Mouse (Mus musculus) thymus, postnatal 25 days (tissue): ENCODE data around the gene Pgap1.

ENCODE experiments used
- DNase-seq: peaks from one replicate; pipeline ENCODE4 v3.0.0; 2022

Gene Pgap1

DNA sequence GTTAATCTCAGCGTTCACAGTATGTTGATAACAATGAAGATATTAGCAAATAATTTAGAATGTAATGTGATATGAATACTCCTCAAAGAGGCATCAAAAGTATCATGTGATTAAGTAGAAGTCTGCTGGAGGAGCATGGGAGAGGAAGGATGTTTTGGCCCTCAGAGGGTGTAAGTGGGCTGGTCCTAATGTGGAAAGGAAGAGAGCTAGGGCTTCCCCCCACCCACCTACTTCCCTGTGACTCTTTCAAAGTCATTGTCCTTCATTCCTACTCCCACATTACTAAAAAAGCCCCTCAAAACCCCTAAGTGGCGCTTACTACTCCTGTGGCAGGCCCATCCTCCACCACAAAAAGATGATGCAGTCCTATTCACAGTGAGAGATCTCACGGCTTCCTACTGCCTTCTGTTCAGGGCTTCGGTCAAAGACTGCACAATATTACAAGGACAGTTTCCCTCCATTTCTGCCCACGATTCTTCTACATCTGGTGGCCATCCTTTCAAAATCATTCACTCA, 37.4 kb downstream of the Pgap1 start:
- no peak for DNase-seq

GRCm38 (mm10) chr1:54513836-54514235, 43.6 kb downstream of the Pgap1 start:
- peak; percentile 20 for DNase-seq

- DNase-seq: no peak
Observed at GRCm38 (mm10) chr1:54498496-54498895, 59.0 kb downstream of the Pgap1 start.

DNA sequence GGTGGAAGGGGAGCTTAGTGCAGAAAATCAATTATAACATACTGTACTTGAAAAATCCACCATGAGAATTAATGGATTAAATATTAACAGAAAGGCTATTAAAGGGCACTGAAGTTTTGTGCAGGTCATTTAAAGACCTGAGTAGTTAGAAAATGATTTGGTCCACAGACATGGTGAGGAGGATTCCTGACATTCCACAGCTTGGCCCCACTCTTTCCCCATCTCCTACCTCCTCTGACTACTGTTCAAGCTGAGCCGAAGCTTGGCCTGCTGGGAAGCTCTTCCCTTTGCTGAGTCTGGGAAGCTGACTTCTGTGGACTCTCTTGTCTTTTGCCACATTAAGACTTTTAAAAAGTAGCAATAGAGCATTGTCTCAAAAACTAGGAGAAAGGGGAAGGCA, 61.2 kb downstream of the Pgap1 start:
- no peak for DNase-seq

DNA sequence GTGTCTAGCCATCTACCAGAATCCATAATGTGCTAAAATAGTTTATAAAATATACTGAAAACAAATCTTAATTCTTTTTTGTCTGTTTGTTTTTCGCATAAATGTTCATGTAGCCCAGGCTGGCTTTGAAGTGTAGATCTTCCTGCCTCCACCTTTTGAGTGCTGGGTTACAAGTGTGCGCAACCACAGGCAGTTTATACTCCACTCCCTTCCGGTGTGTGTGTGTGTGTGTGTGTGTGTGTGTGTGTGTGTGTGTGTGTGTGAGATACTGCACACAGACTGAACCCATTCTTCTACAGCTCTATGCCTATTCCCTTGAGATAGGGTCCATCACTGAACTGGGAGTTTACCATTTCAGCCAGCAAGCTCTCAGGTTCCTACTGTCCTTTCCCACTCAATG, 64.0 kb downstream of the Pgap1 start:
- peak; percentile 71 for DNase-seq

GRCm38 (mm10) chr1:54492435-54492841, 65.0 kb downstream of the Pgap1 start:
- peak; percentile 84 for DNase-seq

- no peak for DNase-seq
Observed at GRCm38 (mm10) chr1:54484744-54485420, 72.6 kb downstream of the Pgap1 start.

GRCm38 (mm10) chr1:54480491-54480890, 77.0 kb downstream of the Pgap1 start:
- DNase-seq: no peak

GRCm38 (mm10) chr1:54468662-54469061, 88.8 kb downstream of the Pgap1 start:
- DNase-seq: no peak

- DNase-seq: no peak
Observed at GRCm38 (mm10) chr1:54467366-54467765, 90.1 kb downstream of the Pgap1 start.

GRCm38 (mm10) chr1:54452116-54452515, 105.4 kb downstream of the Pgap1 start:
- no peak for DNase-seq

- no peak for DNase-seq
Observed at GRCm38 (mm10) chr1:54448833-54449232, 108.7 kb downstream of the Pgap1 start.

GRCm38 (mm10) chr1:54443641-54444040, 113.8 kb downstream of the Pgap1 start:
- DNase-seq: no peak

- no peak for DNase-seq
Observed at GRCm38 (mm10) chr1:54439080-54439476, 118.4 kb downstream of the Pgap1 start.

GRCm38 (mm10) chr1:54438340-54439079, 119.0 kb downstream of the Pgap1 start, which contains the start of gene Gtf3c3:
Gene Gtf3c3 (minus strand): TSS chr1:54438971.
- DNase-seq: peak; percentile 81
